Mouse (Mus musculus): ENCODE data around the gene Fam135a.

DNA sequence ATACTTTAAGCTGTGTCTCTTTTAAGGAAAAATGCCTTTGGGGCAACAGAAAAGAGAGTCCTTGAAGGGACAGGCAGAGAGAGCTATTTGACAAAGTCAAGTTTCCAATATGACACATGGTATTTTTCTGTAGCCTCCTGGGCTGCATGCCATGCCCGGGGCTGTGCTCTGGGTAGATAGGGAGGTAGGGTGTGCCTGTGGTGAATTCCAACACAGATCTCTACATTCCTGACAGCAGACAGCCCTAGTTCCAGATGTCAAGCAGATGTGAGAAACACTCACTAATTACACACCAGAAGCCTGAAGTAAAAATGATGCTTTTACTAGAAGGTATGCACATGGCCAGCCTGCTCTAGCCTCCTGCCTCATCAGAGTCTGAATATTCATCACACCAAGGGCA, 133.9 kb downstream of the Fam135a start:
- TF ChIP-seq CTCF (IDR thresholded peaks at IDR 0.05; ENCODE audit: insufficient read depth, low read depth, low read length): no peak
- TF ChIP-seq POLR2A (IDR thresholded peaks at IDR 0.05; ENCODE audit: insufficient read depth, low read depth, low read length): no peak

All from olfactory bulb, adult 2 months (tissue).